Mouse (Mus musculus) heart, postnatal 0 days (tissue): ENCODE measurements at regions not wholly inside any gene's neighbourhood (a gene's known extent, or its start where the extent isn't known, plus 50 kb on each side); places are given as distances from the start of the nearest gene placed in this dataset.

Source experiments
- CTCF ChIP-seq: IDR thresholded peaks from 2 replicates; pipeline ENCODE4 v1.5.1; 2016; ENCODE audit warnings: antibody characterized with exemption, control low read depth, low read depth
- EP300 ChIP-seq: IDR thresholded peaks from 2 replicates; pipeline ENCODE4 v1.6.1; 2016; ENCODE audit warnings: antibody characterized with exemption, low read depth

GRCm38 (mm10) chr6:117407953-117408352 lies 239.6 kb downstream of the Cxcl12 start:
- no peak for TF ChIP-seq CTCF
- TF ChIP-seq EP300: no peak
